Mouse (Mus musculus) Muller cell, postnatal 12 days (primary cell): ENCODE results near the gene Slc8b1.

ENCODE experiments used
- DNase-seq: peaks from one replicate; pipeline ENCODE4 v3.0.0-alpha.2; 2015; ENCODE audit errors: inconsistent ontology term

Gene Slc8b1

GRCm38 (mm10) chr5:120567253-120567701 is 56.3 kb downstream of the Slc8b1 start:
- DNase-seq: peak; percentile 72

GRCm38 (mm10) chr5:120567761-120568211 is 56.8 kb downstream of the Slc8b1 start:
- no peak for DNase-seq

- no peak for DNase-seq
Observed at GRCm38 (mm10) chr5:120568336-120568768, 57.4 kb downstream of the Slc8b1 start.

- DNase-seq: no peak
Observed at GRCm38 (mm10) chr5:120568964-120569363, 58.0 kb downstream of the Slc8b1 start.

GRCm38 (mm10) chr5:120569791-120570190 is 58.8 kb downstream of the Slc8b1 start:
- DNase-seq: no peak

GRCm38 (mm10) chr5:120570289-120570897 is 59.4 kb downstream of the Slc8b1 start:
- no peak for DNase-seq

- peak; percentile 47 for DNase-seq
Observed at GRCm38 (mm10) chr5:120571056-120571740, 60.2 kb downstream of the Slc8b1 start.

- no peak for DNase-seq
Observed at GRCm38 (mm10) chr5:120574469-120575063, 63.6 kb downstream of the Slc8b1 start.

- DNase-seq: no peak
Observed at GRCm38 (mm10) chr5:120576781-120577301, 65.9 kb downstream of the Slc8b1 start.

GRCm38 (mm10) chr5:120577935-120578441 is 67.0 kb downstream of the Slc8b1 start:
- DNase-seq: no peak

GRCm38 (mm10) chr5:120578504-120579081 is 67.6 kb downstream of the Slc8b1 start:
- no peak for DNase-seq

- no peak for DNase-seq
Observed at GRCm38 (mm10) chr5:120579211-120579897, 68.4 kb downstream of the Slc8b1 start.

- DNase-seq: no peak
Observed at GRCm38 (mm10) chr5:120579898-120580626, 69.1 kb downstream of the Slc8b1 start.

- DNase-seq: no peak
Observed at GRCm38 (mm10) chr5:120582002-120582401, 71.0 kb downstream of the Slc8b1 start.

- DNase-seq: no peak
Observed at GRCm38 (mm10) chr5:120583511-120583910, 72.5 kb downstream of the Slc8b1 start.
